Mouse (Mus musculus) liver, embryonic 11.5 days (tissue): Measurements from ENCODE around the gene Hcar1. TPM values are rescaled to one million over a fixed set of nuclear protein-coding genes. Genes with fewer than 3 reads are reported as not detected.

Experiments used
- ATAC-seq: fragments of 200-750 bp; cut with Nextera tagmentation; replicated peaks from 2 replicates; pipeline ENCODE4 v1.8.0; 2017; ENCODE audit warnings: moderate number of reproducible peaks, mild to moderate bottlenecking, moderate TSS enrichment, moderate library complexity; ENCODE audit not compliant: low FRiP score
- DNase-seq: peaks from one replicate; pipeline ENCODE4 v3.0.0-alpha.2; 2017; ENCODE audit warnings: low spot score
- H3K27ac ChIP-seq: fragments of 300-500 bp; sonication (generic); 2 replicates; pipeline ENCODE4 v1.5.1; 2014; ENCODE audit warnings: mild to moderate bottlenecking, low read depth, low read length, control low read depth
- H3K27me3 ChIP-seq: fragments of 300-500 bp; sonication (generic); replicated peaks from 2 replicates; pipeline ENCODE4 v1.6.1; 2014; ENCODE audit warnings: low read length, mixed read lengths; ENCODE audit not compliant: control insufficient read depth, insufficient read depth
- H3K36me3 ChIP-seq: fragments of 300-500 bp; sonication (generic); 2 replicates; pipeline ENCODE4 v1.6.1; 2014; ENCODE audit warnings: mild to moderate bottlenecking, low read length, moderate library complexity, mixed read lengths; ENCODE audit not compliant: control insufficient read depth, insufficient read depth
- H3K4me1 ChIP-seq: fragments of 300-500 bp; sonication (generic); replicated peaks from 2 replicates; pipeline ENCODE4 v1.6.1; 2014; ENCODE audit warnings: low read length, mixed read lengths; ENCODE audit not compliant: control insufficient read depth, insufficient read depth
- H3K4me2 ChIP-seq: fragments of 300-500 bp; sonication (generic); 2 replicates; pipeline ENCODE4 v1.6.1; 2014; ENCODE audit warnings: mild to moderate bottlenecking, control low read depth, moderate library complexity
- H3K4me3 ChIP-seq: fragments of 300-500 bp; sonication (generic); 2 replicates; pipeline ENCODE4 v1.5.1; 2014; ENCODE audit warnings: low read depth, low read length, control low read depth
- H3K9ac ChIP-seq: fragments of 300-500 bp; sonication (generic); 2 replicates; pipeline ENCODE4 v1.6.1; 2014; ENCODE audit warnings: low read depth, low read length, control low read depth
- H3K9me3 ChIP-seq: fragments of 300-500 bp; sonication (generic); 2 replicates; pipeline ENCODE4 v1.6.1; 2016; ENCODE audit warnings: low read length, inconsistent platforms, mixed read lengths; ENCODE audit not compliant: control insufficient read depth
- WGBS: fragments of 180-500 bp; shearing (Covaris S2); extraction: QIAGEN DNeasy Blood & Tissue Kit; methylation state at CpG from one replicate; pipeline ENCODE4 v1.1.7; 2014; 5-methylcytosine and 5-hydroxymethylcytosine counted together
- polyA plus RNA-seq: library from polyadenylated mRNA; unstranded; fragments of >200 nt; fragmentation: Nextera tagmentation; extraction: Ambion mirVana; gene quantifications from 2 replicates; pipeline ENCODE4 v1.2.1, GENCODE M21; 2014

The Hcar1 gene
- polyA plus RNA-seq, 1 experiment from 2014 or later, result 0.19 TPM

DNA sequence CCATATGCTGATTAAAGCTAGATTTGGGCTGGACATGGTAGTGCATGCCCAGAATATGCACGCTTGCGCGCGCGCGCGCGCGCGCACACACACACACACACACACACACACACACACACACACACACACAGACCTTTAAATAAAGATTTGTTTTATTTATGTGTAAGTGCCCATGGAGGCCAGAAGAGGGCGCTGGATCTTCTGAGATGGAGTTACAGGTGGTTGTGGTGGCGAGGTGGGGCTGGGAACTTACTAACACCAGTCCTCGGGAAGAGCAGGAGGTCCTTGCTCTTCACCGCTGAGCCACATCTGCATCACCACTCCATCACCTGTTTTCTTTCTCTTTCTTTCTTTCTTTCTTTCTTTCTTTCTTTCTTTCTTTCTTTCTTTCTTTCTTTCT is 958 bp upstream of the Hcar1 start:
- no peak for DNase-seq
- 84% methylated on average over 14 of the region's 14 CpGs for WGBS
- Histone ChIP-seq H3K4me3 (no peak overlapping the region), H3K4me2 (no peak overlapping the region), H3K9me3 (no peaks in the 10 kb centered on the region), H3K9ac (no peak overlapping the region), H3K27me3 (no peaks in the 10 kb centered on the region), H3K4me1 (peaks cover 3% of the 10 kb centered on the region), H3K36me3 (no peaks in the 10 kb centered on the region), H3K27ac (no peak overlapping the region)
- ATAC-seq, result no peak

DNA sequence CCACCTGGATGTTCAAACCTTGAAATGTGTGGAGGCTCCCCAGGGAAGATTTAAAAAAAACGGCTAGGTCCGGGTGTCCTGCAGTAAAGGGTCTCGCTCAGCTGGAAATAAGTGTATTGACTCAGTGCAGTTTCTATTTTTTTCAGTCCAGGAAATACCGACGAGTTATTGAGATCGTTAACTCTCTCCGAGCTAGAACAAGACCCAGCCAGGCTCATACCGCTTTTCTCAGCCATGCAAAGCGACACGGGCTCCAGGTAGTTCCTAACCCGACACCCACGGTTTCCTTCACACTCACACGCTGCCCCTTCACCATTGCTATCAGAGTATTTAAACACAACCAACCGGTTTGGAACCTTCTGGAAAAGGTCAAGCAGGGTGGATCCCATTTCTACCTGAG is 1.8 kb downstream of the Hcar1 start:
- Histone ChIP-seq H3K27ac (no peak overlapping the region), H3K9ac (no peak overlapping the region), H3K36me3 (no peaks in the 10 kb centered on the region), H3K4me3 (no peak overlapping the region), H3K27me3 (no peaks in the 10 kb centered on the region), H3K4me2 (no peak overlapping the region), H3K4me1 (peaks cover 3% of the 10 kb centered on the region), H3K9me3 (no peaks in the 10 kb centered on the region)
- ATAC-seq, result no peak
- no peak for DNase-seq
- WGBS, result 65% methylated on average over 14 of the region's 14 CpGs

DNA sequence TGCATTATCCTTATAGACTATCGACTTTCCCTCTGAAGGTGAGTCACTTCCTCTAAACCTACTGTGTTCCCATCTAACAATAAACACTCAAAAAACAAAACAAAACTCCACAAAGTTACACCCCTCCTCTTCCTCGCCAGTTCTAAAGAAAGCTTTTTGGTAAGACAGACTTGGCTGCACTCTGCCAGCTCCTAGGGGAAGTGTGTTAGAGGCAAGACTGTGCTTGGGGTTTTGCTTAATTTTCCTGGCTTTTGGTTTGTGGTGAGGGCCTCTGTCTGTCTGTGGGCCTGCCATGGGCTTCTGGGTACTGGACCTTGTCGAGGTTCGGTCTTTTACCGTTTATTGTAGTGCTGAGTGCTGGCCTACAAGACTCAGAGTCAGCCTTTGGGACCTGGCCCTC is 5.6 kb downstream of the Hcar1 start:
- Histone ChIP-seq H3K4me3 (no peak overlapping the region), H3K9me3 (no peaks in the 10 kb centered on the region), H3K4me1 (no peaks in the 10 kb centered on the region), H3K27ac (no peak overlapping the region), H3K9ac (no peak overlapping the region), H3K4me2 (no peak overlapping the region), H3K36me3 (no peaks in the 10 kb centered on the region), H3K27me3 (no peaks in the 10 kb centered on the region)
- WGBS, result 70% methylated on average over 5 of the region's 5 CpGs
- ATAC-seq (no peak), DNase-seq (no peak)

DNA sequence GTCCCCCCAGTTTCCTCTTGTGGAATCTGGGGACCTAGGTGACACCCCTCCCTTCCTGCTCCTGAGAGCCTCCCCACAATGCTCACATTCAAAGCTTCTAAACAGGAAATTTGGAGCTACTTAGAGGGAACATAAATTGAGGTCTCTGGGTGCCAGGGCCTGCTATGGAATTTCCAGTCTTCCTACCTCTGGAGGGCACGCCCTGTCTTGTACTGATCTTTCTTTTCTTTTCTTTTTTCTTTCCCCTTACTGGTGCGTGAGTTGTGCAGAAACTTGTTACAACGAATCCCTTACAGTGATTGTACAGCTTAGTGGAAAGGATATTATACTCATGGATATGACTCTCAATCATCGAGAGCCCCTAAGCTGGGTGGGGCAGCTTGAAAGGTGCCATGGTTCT is 10.2 kb downstream of the Hcar1 start:
- no peak overlapping the region for H3K4me2 ChIP-seq
- H3K9me3 ChIP-seq, result no peaks in the 10 kb centered on the region
- H3K27ac ChIP-seq, result no peak overlapping the region
- 86% methylated on average over 4 of the region's 4 CpGs for WGBS
- ATAC-seq (no peak), DNase-seq (no peak)
- no peak overlapping the region for H3K4me3 ChIP-seq
- H3K4me1 ChIP-seq, result no peaks in the 10 kb centered on the region
- H3K9ac ChIP-seq, result no peak overlapping the region
- H3K27me3 ChIP-seq, result no peaks in the 10 kb centered on the region
- no peaks in the 10 kb centered on the region for H3K36me3 ChIP-seq

- Histone ChIP-seq H3K4me2 (no peak overlapping the region), H3K4me3 (no peak overlapping the region), H3K27ac (no peak overlapping the region), H3K36me3 (no peaks in the 10 kb centered on the region), H3K9ac (no peak overlapping the region), H3K9me3 (no peaks in the 10 kb centered on the region), H3K27me3 (no peaks in the 10 kb centered on the region), H3K4me1 (no peaks in the 10 kb centered on the region)
- DNase-seq (no peak), ATAC-seq (no peak)
- WGBS, result 81% methylated on average over 4 of the region's 4 CpGs
Observed at GRCm38 (mm10) chr5:123866457-123866856, 13.4 kb downstream of the Hcar1 start.

GRCm38 (mm10) chr5:123865365-123865764 is 14.5 kb downstream of the Hcar1 start, which contains the start of gene Hcar2:
TSS of gene Hcar2 (minus strand) at chr5:123865499.
- Histone ChIP-seq H3K4me2 (no peak within 1 kb of the TSS), H3K27me3 (no peaks in the 10 kb centered on the region), H3K27ac (no peak within 1 kb of the TSS), H3K4me3 (no peak within 1 kb of the TSS), H3K9ac (no peak within 1 kb of the TSS), H3K9me3 (no peaks in the 10 kb centered on the region), H3K4me1 (no peaks in the 10 kb centered on the region), H3K36me3 (no peaks in the 10 kb centered on the region)
- DNase-seq (no peak), ATAC-seq (no peak)
- 77% methylated on average over 12 of the region's 12 CpGs for WGBS

GRCm38 (mm10) chr5:123863934-123864333 is 15.9 kb downstream of the Hcar1 start:
- Histone ChIP-seq H3K4me2 (no peak overlapping the region), H3K9ac (no peak overlapping the region), H3K27ac (no peak overlapping the region), H3K9me3 (no peaks in the 10 kb centered on the region), H3K27me3 (no peaks in the 10 kb centered on the region), H3K4me3 (no peak overlapping the region), H3K36me3 (no peaks in the 10 kb centered on the region), H3K4me1 (no peaks in the 10 kb centered on the region)
- no peak for ATAC-seq
- WGBS, result 83% methylated on average over 14 of the region's 14 CpGs
- no peak for DNase-seq

DNA sequence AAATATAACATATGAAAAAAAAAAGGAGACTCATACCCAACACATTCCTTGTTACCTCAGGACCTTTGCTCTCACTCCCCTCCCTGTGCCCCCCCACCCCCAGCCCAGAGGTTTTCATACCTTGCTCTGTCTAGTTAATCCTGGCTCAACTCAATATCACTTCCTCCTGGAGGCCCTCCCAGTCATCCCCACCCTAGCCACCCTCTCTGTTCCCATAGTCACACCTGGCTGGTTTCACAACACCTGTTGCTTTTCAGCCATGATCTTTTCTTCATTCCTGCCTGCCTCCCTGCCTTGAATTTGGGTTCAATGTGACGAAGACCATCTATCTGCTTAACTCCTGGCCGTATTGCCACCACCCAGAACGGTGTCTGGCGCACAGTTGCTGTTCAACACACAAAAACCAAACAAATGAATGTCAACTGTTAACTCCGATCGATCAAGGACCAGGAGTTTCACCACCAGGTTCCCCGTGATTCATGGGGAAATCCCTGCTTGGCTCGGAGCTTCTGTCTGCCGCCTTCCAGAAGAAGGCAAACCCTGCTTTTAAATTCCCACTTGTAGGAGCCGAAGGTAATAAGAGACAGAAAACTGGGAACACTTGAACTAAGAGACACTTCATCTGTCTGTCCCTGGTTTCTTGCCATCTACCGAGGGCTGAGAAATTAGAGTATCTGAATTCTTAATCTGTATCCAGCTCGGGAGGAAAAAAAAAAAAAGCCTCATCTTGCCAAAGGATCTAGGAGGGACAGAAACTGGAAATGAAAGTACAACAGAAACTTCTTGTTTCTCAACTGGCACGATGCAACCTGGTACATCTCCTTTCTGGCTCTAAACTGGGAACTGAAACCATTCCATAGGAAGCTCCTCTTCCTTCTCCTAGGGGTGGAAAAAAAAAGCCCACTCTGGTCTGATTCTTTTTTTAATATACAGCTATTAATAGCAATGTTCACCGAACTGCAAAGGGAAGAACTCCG is 17.2 kb downstream of the Hcar1 start:
- H3K36me3 ChIP-seq, result no peaks in the 10 kb centered on the region
- no peak overlapping the region for H3K9ac ChIP-seq
- no peaks in the 10 kb centered on the region for H3K9me3 ChIP-seq
- DNase-seq, result no peak
- H3K4me3 ChIP-seq, result no peak overlapping the region
- no peak overlapping the region for H3K27ac ChIP-seq
- no peaks in the 10 kb centered on the region for H3K27me3 ChIP-seq
- WGBS, result 72% methylated on average over 15 of the region's 15 CpGs
- no peak for ATAC-seq
- H3K4me1 ChIP-seq, result no peaks in the 10 kb centered on the region
- no peak overlapping the region for H3K4me2 ChIP-seq

- H3K4me3 ChIP-seq, result no peak overlapping the region
- H3K4me1 ChIP-seq, result no peaks in the 10 kb centered on the region
- no peak overlapping the region for H3K9ac ChIP-seq
- H3K27me3 ChIP-seq, result no peaks in the 10 kb centered on the region
- no peak for ATAC-seq
- 60% methylated on average over 11 of the region's 11 CpGs for WGBS
- no peaks in the 10 kb centered on the region for H3K9me3 ChIP-seq
- H3K36me3 ChIP-seq, result no peaks in the 10 kb centered on the region
- no peak overlapping the region for H3K4me2 ChIP-seq
- H3K27ac ChIP-seq, result no peak overlapping the region
- DNase-seq, result no peak
Observed at GRCm38 (mm10) chr5:123858798-123859197, 21.0 kb downstream of the Hcar1 start.
